Mouse (Mus musculus) CH12F3 (cell line): ENCODE measurements around the gene Ncapd2.
"Not testable (repeated sequence)": the region's sequence is repeated elsewhere in the genome, so short reads cannot be mapped to it uniquely, and the experiment has no call there.

Experiments
- in situ Hi-C: fragments of 300-500 bp; cut with MboI; formaldehyde crosslinking; loops from 2 replicates; pipeline ENCODE4 v1.14.3; 2020; ENCODE audit warnings: low sequenced_read_pairs

Ncapd2 gene

GRCm38 (mm10) chr6:125166051-125166751, 25.3 kb downstream of the Ncapd2 start, which contains the start of gene Gapdh:
Gapdh (minus strand) TSS chr6:125166467.
- in situ Hi-C loops, result no loop called here

GRCm38 (mm10) chr6:125165328-125165891, 26.1 kb downstream of the Ncapd2 start:
- in situ Hi-C loops, result no loop called here

DNA sequence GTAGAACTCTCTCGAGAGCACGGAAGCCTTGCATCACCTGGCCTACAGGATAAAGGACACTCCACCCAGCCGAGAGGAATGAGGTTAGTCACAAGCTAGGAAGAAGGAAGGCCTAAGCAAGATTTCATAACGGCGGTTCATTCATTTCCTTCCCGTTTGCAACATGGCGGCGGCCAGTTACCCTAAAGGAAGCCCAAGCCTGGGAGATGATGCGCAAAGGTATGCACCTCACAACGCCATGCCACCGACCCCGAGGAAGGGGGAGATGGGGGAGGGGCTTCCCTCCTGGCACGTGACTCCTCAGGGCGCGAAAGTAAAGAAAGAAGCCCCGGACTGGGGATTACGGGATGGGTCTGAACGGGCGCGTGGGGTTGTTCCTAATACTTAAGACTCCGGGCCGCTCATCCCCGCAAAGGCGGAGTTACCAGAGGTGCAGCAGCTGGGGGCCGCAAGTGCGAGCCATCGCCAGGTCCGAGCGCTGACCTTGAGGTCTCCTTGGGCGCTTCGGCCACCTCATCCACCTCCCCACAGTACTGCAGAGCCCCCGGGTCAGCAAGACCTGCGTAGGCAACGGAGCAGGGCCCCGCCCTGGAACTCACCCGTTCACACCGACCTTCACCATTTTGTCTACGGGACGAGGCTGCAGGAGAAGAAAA, 26.7 kb downstream of the Ncapd2 start:
- in situ Hi-C loops, result no loop called here

- in situ Hi-C loops, result no loop called here
Measured at GRCm38 (mm10) chr6:125163801-125164657, 27.5 kb downstream of the Ncapd2 start.

DNA sequence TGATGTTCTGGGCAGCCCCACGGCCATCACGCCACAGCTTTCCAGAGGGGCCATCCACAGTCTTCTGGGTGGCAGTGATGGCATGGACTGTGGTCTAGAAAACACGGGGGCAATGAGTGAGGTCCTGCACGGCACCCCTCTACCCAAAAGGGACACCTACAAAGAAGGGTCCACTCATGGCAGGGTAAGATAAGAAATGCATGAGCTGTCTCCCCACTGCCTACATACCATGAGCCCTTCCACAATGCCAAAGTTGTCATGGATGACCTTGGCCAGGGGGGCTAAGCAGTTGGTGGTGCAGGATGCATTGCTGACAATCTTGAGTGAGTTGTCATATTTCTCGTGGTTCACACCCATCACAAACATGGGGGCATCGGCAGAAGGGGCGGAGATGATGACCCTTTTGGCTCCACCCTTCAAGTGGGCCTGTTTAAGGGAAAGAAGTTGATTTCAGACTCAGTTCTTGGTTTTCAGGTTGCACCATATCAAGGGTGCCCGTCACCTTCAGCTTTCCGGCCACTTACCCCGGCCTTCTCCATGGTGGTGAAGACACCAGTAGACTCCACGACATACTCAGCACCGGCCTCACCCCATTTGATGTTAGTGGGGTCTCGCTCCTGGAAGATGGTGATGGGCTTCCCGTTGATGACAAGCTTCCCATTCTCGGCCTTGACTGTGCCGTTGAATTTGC, 28.7 kb downstream of the Ncapd2 start:
- in situ Hi-C loops, result not testable (repeated sequence)

DNA sequence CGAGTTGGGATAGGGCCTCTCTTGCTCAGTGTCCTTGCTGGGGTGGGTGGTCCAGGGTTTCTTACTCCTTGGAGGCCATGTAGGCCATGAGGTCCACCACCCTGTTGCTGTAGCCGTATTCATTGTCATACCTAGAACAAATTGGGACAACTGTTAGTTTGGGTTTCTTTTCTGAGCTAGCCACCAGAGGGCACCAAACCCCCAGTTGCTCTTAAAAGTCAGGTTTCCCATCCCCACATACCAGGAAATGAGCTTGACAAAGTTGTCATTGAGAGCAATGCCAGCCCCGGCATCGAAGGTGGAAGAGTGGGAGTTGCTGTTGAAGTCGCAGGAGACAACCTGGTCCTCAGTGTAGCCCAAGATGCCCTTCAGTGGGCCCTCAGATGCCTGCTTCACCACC, 29.5 kb downstream of the Ncapd2 start:
- in situ Hi-C loops, result not testable (repeated sequence)

- in situ Hi-C loops, result no loop called here
Measured at GRCm38 (mm10) chr6:125160854-125161760, 30.4 kb downstream of the Ncapd2 start.

- in situ Hi-C loops, result no loop called here
Measured at GRCm38 (mm10) chr6:125160558-125160853, 31.0 kb downstream of the Ncapd2 start.

DNA sequence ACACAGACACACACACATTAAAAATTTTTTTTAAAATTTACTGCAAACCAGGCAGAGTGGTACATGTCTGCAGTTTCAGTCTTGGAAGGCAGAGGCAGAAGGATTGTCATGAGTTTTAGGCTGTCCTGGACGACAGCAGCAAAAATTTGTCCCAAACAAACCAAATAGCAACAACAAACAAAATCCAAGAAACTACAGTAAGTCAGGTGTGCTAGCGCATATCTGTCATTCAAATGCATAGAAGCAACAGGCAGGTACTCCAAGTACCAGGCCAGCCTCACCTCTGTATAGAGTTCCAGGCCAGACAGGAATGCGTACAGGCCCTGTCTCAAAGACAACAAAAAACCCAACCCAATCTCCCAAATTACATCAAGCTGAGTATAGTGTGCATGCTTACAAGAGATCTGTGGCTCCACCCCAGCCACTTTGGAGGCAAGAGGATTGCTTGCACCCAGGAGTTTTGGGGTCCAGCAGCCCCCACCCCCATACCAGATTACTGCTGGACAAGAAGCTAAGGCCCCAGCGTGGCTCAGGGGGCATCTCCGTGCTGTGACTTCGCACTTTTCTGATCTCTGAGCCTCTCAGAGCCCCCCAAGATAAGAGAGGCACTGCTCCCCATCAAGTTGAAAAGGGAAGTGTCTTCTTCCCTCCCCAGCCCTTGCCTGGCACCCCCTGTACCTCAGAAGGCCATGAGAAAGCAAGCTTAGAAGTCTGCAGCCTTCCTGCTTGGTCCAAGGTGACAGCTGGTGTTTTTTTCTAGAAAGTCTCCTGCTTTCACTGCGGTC, 31.5 kb downstream of the Ncapd2 start:
- in situ Hi-C loops, result loop anchor here (10.0 kb wide), 1 partner anchor 115 kb away; no protein-coding TSS in a partner anchor

DNA sequence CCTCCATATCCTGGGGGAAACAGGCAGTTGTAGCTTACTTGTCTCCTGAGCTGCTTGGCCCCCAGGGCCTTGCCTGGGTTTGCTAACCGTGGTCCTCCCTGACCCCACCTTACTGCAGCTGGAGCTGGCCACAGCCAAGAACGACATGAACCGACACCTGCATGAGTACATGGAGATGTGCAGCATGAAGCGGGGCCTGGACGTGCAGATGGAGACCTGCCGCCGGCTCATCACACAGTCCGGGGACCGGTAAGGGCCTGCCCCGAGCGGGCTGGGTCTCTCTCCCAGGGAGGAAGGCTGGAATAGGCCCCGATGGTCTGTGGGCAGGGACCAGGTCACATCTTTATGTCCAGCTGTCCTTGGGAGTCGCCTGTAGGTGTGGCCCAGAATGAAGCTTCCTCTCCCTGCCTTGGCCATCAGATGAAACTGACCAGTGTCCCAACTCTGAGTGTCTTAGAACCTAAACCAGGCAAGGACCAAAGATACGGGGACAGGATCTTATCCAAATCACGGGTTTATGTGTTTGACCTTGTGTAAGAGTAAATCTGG, 32.5 kb downstream of the Ncapd2 start:
- in situ Hi-C loops, result loop anchor here (10.0 kb wide), 1 partner anchor 116 kb away; no protein-coding TSS in a partner anchor

DNA sequence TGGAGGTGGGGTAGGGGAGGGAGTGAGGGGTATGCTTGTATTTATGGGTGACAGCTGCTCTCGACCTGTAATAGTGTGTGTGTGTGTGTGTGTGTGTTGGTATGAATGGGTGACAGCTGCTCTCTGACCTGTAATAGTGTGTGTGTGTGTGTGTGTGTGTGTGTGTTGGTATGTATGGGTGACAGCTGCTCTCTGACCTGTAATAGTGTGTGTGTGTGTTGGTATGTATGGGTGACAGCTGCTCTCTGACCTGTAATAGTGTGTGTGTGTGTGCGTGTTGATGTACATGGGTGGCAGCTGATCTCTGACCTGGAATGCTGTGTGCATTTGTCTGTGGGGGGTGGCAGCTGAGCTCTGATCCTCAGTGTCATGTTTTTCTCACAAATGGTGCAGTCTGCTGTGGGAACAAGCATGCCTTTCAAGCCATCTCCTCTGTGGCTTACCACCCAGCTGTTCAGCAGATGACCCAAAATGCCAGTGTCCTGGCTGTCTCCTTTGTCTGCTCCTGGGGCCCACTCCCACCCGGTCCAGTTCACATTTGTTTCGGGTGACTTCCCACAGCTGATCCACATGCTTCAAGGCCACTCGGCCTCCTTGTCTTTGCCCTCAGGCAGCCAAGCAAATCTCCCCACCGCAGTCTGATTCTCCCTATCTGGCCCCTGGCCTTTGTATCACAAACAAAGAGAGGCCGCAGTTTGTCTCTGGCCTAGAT, 34.4 kb downstream of the Ncapd2 start:
- in situ Hi-C loops, result loop anchor here (10.0 kb wide), 1 partner anchor 118 kb away; no protein-coding TSS in a partner anchor

DNA sequence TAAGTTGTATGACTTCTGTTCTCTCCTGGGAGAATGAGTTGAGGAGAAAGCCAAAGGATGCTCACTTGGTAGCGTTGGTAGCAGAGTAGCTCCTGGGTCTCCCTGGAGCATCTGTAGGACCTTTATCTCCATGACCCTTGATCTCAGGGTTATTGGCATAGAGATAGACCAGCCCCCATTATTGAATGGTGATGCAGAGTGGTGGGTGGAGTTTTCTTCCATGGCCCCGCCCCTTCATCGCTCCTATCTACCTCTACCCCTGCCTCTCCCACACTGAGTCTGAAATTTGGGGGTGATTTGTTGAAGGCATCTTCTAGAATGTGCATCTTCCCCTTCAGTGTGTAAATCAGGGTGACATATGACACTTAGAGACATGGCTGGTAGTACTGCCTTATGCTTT, 35.0 kb downstream of the Ncapd2 start:
- in situ Hi-C loops, result loop anchor here (10.0 kb wide), 1 partner anchor 118 kb away; no protein-coding TSS in a partner anchor

- in situ Hi-C loops, result loop anchor here (10.0 kb wide), 1 partner anchor 120 kb away; no protein-coding TSS in a partner anchor
Measured at GRCm38 (mm10) chr6:125155262-125155661, 36.2 kb downstream of the Ncapd2 start.

DNA sequence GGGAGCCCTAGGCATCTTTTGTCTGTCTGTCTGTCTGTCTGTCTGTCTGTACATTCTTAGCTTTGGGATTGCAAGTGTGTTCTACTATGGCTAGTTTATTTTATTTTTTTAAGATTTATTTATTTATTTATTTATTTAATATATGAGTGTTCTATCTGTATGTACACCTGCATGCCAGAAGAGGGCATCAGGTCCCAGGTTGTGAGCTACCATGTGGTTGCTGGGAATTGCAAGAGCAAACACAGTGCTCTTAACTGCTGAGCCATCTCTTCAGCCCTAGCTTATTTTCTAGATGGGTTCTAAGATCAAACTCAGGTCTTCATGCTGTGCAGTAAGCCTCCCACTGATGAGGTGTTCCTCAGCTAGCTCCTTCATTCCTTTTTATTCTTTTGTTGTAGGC, 37.0 kb downstream of the Ncapd2 start:
- in situ Hi-C loops, result loop anchor here (10.0 kb wide), 1 partner anchor 120 kb away; no protein-coding TSS in a partner anchor

GRCm38 (mm10) chr6:125153682-125154081, 37.8 kb downstream of the Ncapd2 start:
- in situ Hi-C loops, result loop anchor here (10.0 kb wide), 1 partner anchor 121 kb away; no protein-coding TSS in a partner anchor

DNA sequence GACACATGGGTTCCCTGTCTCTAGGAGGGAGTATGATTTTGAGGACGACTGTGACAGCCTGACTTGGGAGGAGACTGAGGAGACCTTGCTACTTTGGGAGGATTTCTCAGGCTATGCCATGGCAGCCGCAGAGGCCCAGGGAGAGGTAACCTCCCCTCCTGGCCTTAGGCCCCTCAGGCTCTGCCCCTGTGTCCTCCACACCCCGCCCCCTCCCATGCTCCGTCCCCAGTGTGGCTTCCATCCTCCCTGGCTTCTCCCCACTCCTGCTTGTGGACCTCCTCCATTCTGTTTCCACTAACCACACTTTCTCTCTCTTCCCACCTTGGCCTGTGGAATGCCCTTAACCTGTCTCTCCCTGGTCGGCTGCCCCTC, 38.5 kb downstream of the Ncapd2 start:
- in situ Hi-C loops, result loop anchor here (10.0 kb wide), 1 partner anchor 122 kb away; no protein-coding TSS in a partner anchor

DNA sequence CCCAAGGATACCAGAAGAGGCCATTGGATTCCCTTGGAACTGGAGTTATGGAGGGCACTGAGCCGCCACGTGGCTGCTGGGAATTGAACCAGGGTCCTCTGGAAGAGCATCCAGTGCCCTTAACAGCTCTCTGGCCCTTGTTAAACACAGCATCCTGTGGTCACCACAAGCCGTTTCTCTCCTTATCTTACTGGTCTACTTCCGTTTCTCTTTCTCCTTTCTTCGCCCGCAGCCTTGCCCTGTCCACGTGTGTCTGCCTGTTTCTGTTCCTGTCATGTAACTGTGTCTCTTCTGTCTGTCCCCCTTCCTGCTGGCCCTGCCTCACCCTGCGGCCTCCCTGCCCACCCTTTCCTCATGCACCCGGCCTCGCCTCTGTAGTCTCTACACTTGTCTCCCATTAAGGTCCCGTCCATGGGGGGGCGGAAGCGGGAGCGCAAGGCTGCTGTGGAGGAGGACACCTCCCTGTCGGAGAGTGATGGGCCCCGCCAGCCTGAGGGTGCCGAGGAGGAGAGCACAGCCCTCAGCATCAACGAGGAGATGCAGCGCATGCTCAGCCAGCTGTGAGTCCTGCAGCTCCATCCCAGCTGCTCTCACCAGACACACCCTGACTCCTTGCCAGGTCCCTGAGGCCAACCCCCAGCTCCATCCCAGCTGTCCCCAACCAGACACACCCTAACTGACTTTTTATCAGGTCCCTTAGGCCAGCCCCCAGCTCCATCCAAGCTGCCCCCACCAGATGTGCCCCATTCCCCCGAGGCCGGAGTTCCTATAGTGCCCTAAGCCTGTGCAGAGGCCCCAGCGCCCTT, 39.1 kb downstream of the Ncapd2 start:
- in situ Hi-C loops, result loop anchor here (10.0 kb wide), 1 partner anchor 122 kb away; no protein-coding TSS in a partner anchor
